Mouse (Mus musculus) testis, adult 2 months (tissue): ENCODE data around the gene Xrcc3. TPM values are rescaled to one million over a fixed set of nuclear protein-coding genes. Genes with fewer than 3 reads are reported as not detected.

ENCODE experiments used
- H3K27ac ChIP-seq: fragments of 200-500 bp; 2 replicates; pipeline ENCODE4 v1.5.1; 2012; ENCODE audit warnings: low read depth, low read length; ENCODE audit not compliant: control insufficient read depth, insufficient read depth
- H3K27me3 ChIP-seq: fragments of 200-500 bp; 2 replicates; pipeline ENCODE4 v1.6.1; 2012; ENCODE audit warnings: mild to moderate bottlenecking, low read length, moderate library complexity; ENCODE audit not compliant: control insufficient read depth, insufficient read depth
- H3K36me3 ChIP-seq: fragments of 200-500 bp; 2 replicates; pipeline ENCODE4 v1.6.1; 2012; ENCODE audit warnings: mild to moderate bottlenecking, low read length; ENCODE audit not compliant: control insufficient read depth, insufficient read depth
- H3K4me1 ChIP-seq: fragments of 200-500 bp; 2 replicates; pipeline ENCODE4 v1.6.1; 2012; ENCODE audit warnings: low read length; ENCODE audit not compliant: control insufficient read depth, insufficient read depth
- H3K4me3 ChIP-seq: fragments of 200-500 bp; 2 replicates; pipeline ENCODE4 v1.5.1; 2012; ENCODE audit warnings: low read depth, mild to moderate bottlenecking, low read length, moderate library complexity, mixed read lengths; ENCODE audit not compliant: control insufficient read depth
- CTCF ChIP-seq: fragments of 200-500 bp; IDR thresholded peaks from 2 replicates; pipeline ENCODE4 v1.5.1; 2012; ENCODE audit warnings: low read depth, mild to moderate bottlenecking, inconsistent platforms, low read length, moderate library complexity; ENCODE audit not compliant: control insufficient read depth, insufficient read depth, insufficient replicate concordance
- POLR2A ChIP-seq: fragments of 200-500 bp; IDR thresholded peaks from 2 replicates; pipeline ENCODE4 v1.6.1; 2012; ENCODE audit warnings: low read depth, mild to moderate bottlenecking, inconsistent platforms, low read length, moderate library complexity; ENCODE audit not compliant: control insufficient read depth
- polyA plus RNA-seq: library from polyadenylated mRNA; depleted of rRNA; stranded (reverse); fragments of >200 nt; gene quantifications from 2 replicates; pipeline ENCODE4 v1.2.3, GENCODE M21; 2012

Gene Xrcc3
- polyA plus RNA-seq, 1 experiment = 8.7 TPM

GRCm38 (mm10) chr12:111803538-111803937 is 10.1 kb downstream of the Xrcc3 start:
- H3K36me3 ChIP-seq = no peaks in the 10 kb centered on the region
- no peak for TF ChIP-seq CTCF
- no peak for TF ChIP-seq POLR2A

GRCm38 (mm10) chr12:111800459-111801183 is 13.1 kb downstream of the Xrcc3 start:
- Histone ChIP-seq H3K36me3 (no peaks in the 10 kb centered on the region), H3K4me1 (no peaks in the 10 kb centered on the region), H3K27me3 (no peaks in the 10 kb centered on the region), H3K27ac (no peak overlapping the region), H3K4me3 (no peak overlapping the region)
- no peak for TF ChIP-seq CTCF
- no peak for TF ChIP-seq POLR2A

More at GRCm38 (mm10) chr12:111803538-111803937, 10.1 kb downstream of the Xrcc3 start:
- Histone ChIP-seq H3K27ac (no peak overlapping the region), H3K4me3 (no peak overlapping the region), H3K27me3 (no peaks in the 10 kb centered on the region), H3K4me1 (no peaks in the 10 kb centered on the region)

GRCm38 (mm10) chr12:111798493-111798892 is 15.2 kb downstream of the Xrcc3 start:
- Histone ChIP-seq H3K27ac (no peak overlapping the region), H3K4me3 (no peak overlapping the region), H3K27me3 (no peaks in the 10 kb centered on the region), H3K36me3 (no peaks in the 10 kb centered on the region), H3K4me1 (no peaks in the 10 kb centered on the region)
- no peak for TF ChIP-seq POLR2A
- TF ChIP-seq CTCF = no peak

- no peaks in the 10 kb centered on the region for H3K36me3 ChIP-seq
- H3K27ac ChIP-seq = no peak overlapping the region
- H3K4me1 ChIP-seq = no peaks in the 10 kb centered on the region
- no peak overlapping the region for H3K4me3 ChIP-seq
- H3K27me3 ChIP-seq = no peaks in the 10 kb centered on the region
- no peak for TF ChIP-seq POLR2A
- no peak for TF ChIP-seq CTCF
Measured at GRCm38 (mm10) chr12:111797251-111797650, 16.4 kb downstream of the Xrcc3 start.

- TF ChIP-seq CTCF (no peak), POLR2A (no peak)
- Histone ChIP-seq H3K4me3 (no peak overlapping the region), H3K27me3 (no peaks in the 10 kb centered on the region), H3K27ac (no peak overlapping the region), H3K36me3 (no peaks in the 10 kb centered on the region), H3K4me1 (no peaks in the 10 kb centered on the region)
Measured at GRCm38 (mm10) chr12:111795180-111795895, 18.3 kb downstream of the Xrcc3 start.

- H3K4me3 ChIP-seq = no peak overlapping the region
- TF ChIP-seq POLR2A = no peak
- no peaks in the 10 kb centered on the region for H3K36me3 ChIP-seq
- no peaks in the 10 kb centered on the region for H3K4me1 ChIP-seq
- H3K27me3 ChIP-seq = no peaks in the 10 kb centered on the region
- H3K27ac ChIP-seq = no peak overlapping the region
Measured at GRCm38 (mm10) chr12:111794526-111795179, 19.0 kb downstream of the Xrcc3 start.

GRCm38 (mm10) chr12:111794102-111794501 is 19.6 kb downstream of the Xrcc3 start:
- Histone ChIP-seq H3K4me1 (no peaks in the 10 kb centered on the region), H3K4me3 (no peak overlapping the region), H3K27me3 (no peaks in the 10 kb centered on the region), H3K27ac (no peak overlapping the region), H3K36me3 (no peaks in the 10 kb centered on the region)
- TF ChIP-seq CTCF (no peak), POLR2A (no peak)
